Mouse (Mus musculus): ENCODE results near the gene Mtmr3. TPM values are rescaled to one million over a fixed set of nuclear protein-coding genes. Genes with fewer than 3 reads are reported as not detected.

The Mtmr3 gene
- total RNA-seq, 1 experiment, result 30.7 TPM

DNA sequence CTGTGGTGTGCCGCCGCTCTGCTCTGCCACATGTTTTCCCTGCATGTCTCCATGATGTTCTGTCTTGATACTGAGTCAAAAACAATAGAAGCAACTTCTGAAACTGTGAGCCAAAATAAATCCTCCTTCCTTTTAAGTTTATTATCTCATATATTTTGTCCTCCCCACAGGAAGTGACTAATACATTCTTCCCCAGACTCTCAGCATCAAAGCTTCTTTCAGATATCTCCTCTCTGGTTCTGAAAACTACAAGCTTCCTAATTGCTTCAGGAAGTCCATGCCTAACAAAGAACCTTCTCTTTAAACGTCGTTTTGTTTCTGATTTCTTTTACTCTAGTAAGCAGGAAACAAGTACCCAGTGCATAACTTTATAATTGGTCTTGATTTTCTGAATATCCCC is 160.2 kb downstream of the Mtmr3 start:
- Histone ChIP-seq H3K4me1 (ENCODE audit: control insufficient read depth in 2 of 2, insufficient read depth in 2 of 2, low read length in 2 of 2, poor library complexity in 1 of 2) (peaks cover 0 to 2% of the 10 kb centered on the region in 2 experiments; a peak in 2 of 4 replicates), H3K9me3 (ENCODE audit: control insufficient read depth, insufficient read depth, low read depth, low read length) (no peaks in the 10 kb centered on the region), H3K9ac (ENCODE audit: insufficient read depth, low read depth, low read length, poor library complexity, severe bottlenecking) (no peak overlapping the region), H3K36me3 (ENCODE audit: control insufficient read depth, insufficient read depth, low read length, poor library complexity, severe bottlenecking) (no peaks in the 10 kb centered on the region), H3K4me3 (ENCODE audit: insufficient read depth in 1 of 2, low read depth in 1 of 2, low read length in 2 of 2, poor library complexity in 1 of 2, severe bottlenecking in 1 of 2) (no peak overlapping the region), H3K27ac (ENCODE audit: insufficient read depth, low read depth, low read length, poor library complexity, severe bottlenecking) (no peak overlapping the region)
- DNase-seq (ENCODE audit: low read depth, low spot score), result no peak
- in situ Hi-C loops (cut with MboI; ENCODE audit: low sequenced_read_pairs in 2 of 2, unreplicated experiment in 2 of 2), result no loop called here
- no peak for TF ChIP-seq CHD2 (IDR thresholded peaks at IDR 0.05; ENCODE audit: low read depth, low read length)
- TF ChIP-seq HCFC1 (IDR thresholded peaks at IDR 0.05; ENCODE audit: borderline replicate concordance, insufficient read depth, low read length), result no peak
- no peak for TF ChIP-seq MAFK (IDR thresholded peaks at IDR 0.05; ENCODE audit: insufficient read depth, low read depth, low read length)
- TF ChIP-seq ZC3H11A (IDR thresholded peaks at IDR 0.05; ENCODE audit: borderline replicate concordance, low read depth, low read length), result no peak
- TF ChIP-seq ZNF384 (IDR thresholded peaks at IDR 0.05; ENCODE audit: low read depth, low read length), result no peak

Other genes starting within 250 kb of the Mtmr3 start
- 11.6 and 12.3 TPM in 2 replicates for gene Hormad2, start 153.8 kb downstream of the Mtmr3 start, total RNA-seq (2012; rRNA removed)
- gene Gm11032, start 25.2 kb upstream of the Mtmr3 start, total RNA-seq (2012; rRNA removed), result not detected in 2 replicates
- gene Ascc2, start 42.9 kb upstream of the Mtmr3 start, total RNA-seq (2012; rRNA removed), result 18.9 and 23.8 TPM in 2 replicates
- 963 and 1,094 TPM in 2 replicates for gene Uqcr10, start 109.5 kb upstream of the Mtmr3 start, total RNA-seq (2012; rRNA removed)
- 22.4 and 32.3 TPM in 2 replicates for gene Zmat5, start 109.8 kb upstream of the Mtmr3 start, total RNA-seq (2012; rRNA removed)
- 1.9 and 4.5 TPM in 2 replicates for gene Cabp7, start 151.9 kb upstream of the Mtmr3 start, total RNA-seq (2012; rRNA removed)

Data from ES-E14 (cell line).